Mouse (Mus musculus) C2C12 (cell line): ENCODE measurements at regions not wholly inside any gene's neighbourhood (a gene's known extent, or its start where the extent isn't known, plus 50 kb on each side); places are given as distances from the start of the nearest gene placed in this dataset.

Experiments used
- CTCF ChIP-seq: IDR thresholded peaks from one replicate; pipeline ENCODE4 v1.5.1; 2011; ENCODE audit not compliant: control insufficient read depth, insufficient read depth, insufficient read length
- MAX ChIP-seq: IDR thresholded peaks from one replicate; pipeline ENCODE4 v1.6.1; 2011; ENCODE audit warnings: mild to moderate bottlenecking, control low read depth
- MYOD1 ChIP-seq: IDR thresholded peaks from one replicate; pipeline ENCODE4 v1.6.1; 2011; ENCODE audit warnings: low read depth; ENCODE audit not compliant: control insufficient read depth, insufficient read length
- MYOG ChIP-seq: IDR thresholded peaks from one replicate; pipeline ENCODE4 v1.6.1; 2011; ENCODE audit not compliant: control insufficient read depth, insufficient read length; ENCODE audit errors: extremely low read depth

- TF ChIP-seq CTCF, result no peak
- no peak for TF ChIP-seq MAX
- TF ChIP-seq MYOD1, result no peak
- TF ChIP-seq MYOG, result no peak
These were observed 207.1 kb downstream of the Fam169b start for GRCm38 (mm10) chr7:68480770-68481169.
